ENCODE assay signal across 25 mouse cellular contexts in genomic region chr5:136073526-136073925, GRCm38 (mm10). TPM values are rescaled to one million over a fixed set of nuclear protein-coding genes. Genes with fewer than 3 reads are reported as not detected.
A peak's percentile ranks its signal among the peaks of the same experiment; 100 is the strongest.
DNase-seq lines count a peak whose midpoint lies in the region; ATAC-seq lines count a peak whose summit lies in the region.
"Had no signal": no experiment of that assay in that cellular context is flagged by ENCODE, and none has a peak within 500 bp of the region (broad histone marks: within the 10 kb centered on the region; RNA-seq: fewer than 3 reads in every experiment).

No protein-coding gene starts in this region.

- H3K4me3 ChIP-seq in embryonic facial prominence, embryonic 15.5 days (replicated peaks): no peak overlapping the region
- no peak overlapping the region for H3K4me3 ChIP-seq in embryonic facial prominence, embryonic 10.5 days
- H3K4me3 ChIP-seq: embryonic facial prominence, embryonic 13.5 days; forebrain, embryonic 13.5 days; forebrain, embryonic 15.5 days had no signal

- H3K27ac ChIP-seq in embryonic facial prominence, embryonic 15.5 days (replicated peaks): no peak overlapping the region
- no peak overlapping the region for H3K27ac ChIP-seq in embryonic facial prominence, embryonic 10.5 days (replicated peaks)
- H3K27ac ChIP-seq: embryonic facial prominence, embryonic 13.5 days; forebrain, embryonic 13.5 days; forebrain, embryonic 15.5 days had no signal

- H3K9ac ChIP-seq in embryonic facial prominence, embryonic 15.5 days: no peak overlapping the region
- H3K9ac ChIP-seq: embryonic facial prominence, embryonic 13.5 days; forebrain, embryonic 13.5 days; forebrain, embryonic 15.5 days; forebrain, postnatal 0 days had no signal

- no peaks in the 10 kb centered on the region for H3K27me3 ChIP-seq in embryonic facial prominence, embryonic 15.5 days
- H3K27me3 ChIP-seq in embryonic facial prominence, embryonic 10.5 days (replicated peaks; ENCODE audit: low read depth, poor library complexity, severe bottlenecking): no peaks in the 10 kb centered on the region
- H3K27me3 ChIP-seq: embryonic facial prominence, embryonic 13.5 days; forebrain, embryonic 13.5 days; forebrain, embryonic 15.5 days; Patski had no signal

- DNase-seq in embryonic facial prominence, embryonic 10.5 days (ENCODE audit: low spot score): no peak
- DNase-seq in A20 (ENCODE audit: low read depth, low spot score) (peak; percentile 33), ES-CJ7 (ENCODE audit: low read depth, low spot score) (peak; percentile 77), R1 (ENCODE audit: low read depth, low spot score) (peak; percentile 80)
- DNase-seq in adrenal gland, adult 18-20 months (ENCODE audit: low spot score in 2 of 2): no peak
- no peak for DNase-seq in cerebellum, adult 8-10 months
- DNase-seq in gastrocnemius, postnatal 14 days: no peak
- DNase-seq: adrenal gland, adult 2 months; adrenal gland, postnatal 10 days; adrenal gland, postnatal 25 days; cerebellum, adult 11 months; cerebellum, adult 18-20 months; cerebellum, adult 9-10 months; cerebellum, postnatal 10 days; cerebellum, postnatal 25 days; forebrain, postnatal 0 days had no signal

- H3K4me1 ChIP-seq in embryonic facial prominence, embryonic 15.5 days: peaks cover 17% of the 10 kb centered on the region
- no peaks in the 10 kb centered on the region for H3K4me1 ChIP-seq in embryonic facial prominence, embryonic 10.5 days

- no peak overlapping the region for H3K4me2 ChIP-seq in embryonic facial prominence, embryonic 15.5 days (replicated peaks)
- H3K4me2 ChIP-seq: embryonic facial prominence, embryonic 13.5 days; forebrain, embryonic 13.5 days; forebrain, embryonic 15.5 days had no signal

- H3K9me3 ChIP-seq in embryonic facial prominence, embryonic 15.5 days (replicated peaks): no peaks in the 10 kb centered on the region
- no peaks in the 10 kb centered on the region for H3K9me3 ChIP-seq in embryonic facial prominence, embryonic 10.5 days
- H3K9me3 ChIP-seq: embryonic facial prominence, embryonic 13.5 days; forebrain, embryonic 13.5 days; forebrain, embryonic 15.5 days; G1E had no signal

- H3K36me3 ChIP-seq in embryonic facial prominence, embryonic 15.5 days: no peaks in the 10 kb centered on the region
- no peaks in the 10 kb centered on the region for H3K36me3 ChIP-seq in embryonic facial prominence, embryonic 10.5 days (replicated peaks)
- H3K36me3 ChIP-seq: embryonic facial prominence, embryonic 13.5 days; forebrain, embryonic 15.5 days; G1E had no signal

- ATAC-seq in embryonic facial prominence, embryonic 15.5 days (ENCODE audit: insufficient number of reproducible peaks, low FRiP score, low TSS enrichment, low read depth): 0 out of 2 replicates have a peak, but pooled peaks have one; percentile 17
- ATAC-seq: activated CD4-positive, CD25-positive, alpha-beta regulatory T cell, adult 4 months; forebrain, embryonic 13.5 days; forebrain, embryonic 15.5 days; forebrain, postnatal 0 days; Patski had no signal

- 68% methylated on average over 11 of the region's 11 CpGs for WGBS in embryonic facial prominence, embryonic 15.5 days
- WGBS in embryonic facial prominence, embryonic 10.5 days: 67% methylated on average over 11 of the region's 11 CpGs

- intact Hi-C loops in gastrocnemius, postnatal 14 days (cut with DNase I; ENCODE audit: low total_unique reads): no loop called here

RNA-seq across cellular contexts. Expression of gene Rasa4, which starts 10.2 kb away (rescaled TPM):
- polyA plus RNA-seq in embryonic facial prominence, embryonic 15.5 days (2015; fragmentation: Nextera tagmentation; extraction: Ambion mirVana): 13.4 and 13.6 TPM in 2 replicates
- polyA plus RNA-seq in embryonic facial prominence, embryonic 10.5 days (2016; fragmentation: Nextera tagmentation; extraction: Ambion mirVana): 2.4 and 4.7 TPM in 2 replicates
- 10 to 100 TPM; 11.9 to 14.7 TPM for total RNA-seq in adrenal gland, adult 18-20 months (2021)
- total RNA-seq in gastrocnemius, postnatal 14 days (2021): 10 to 100 TPM; 14.6 to 15.3 TPM

RNA-seq across cellular contexts. Expression of gene Upk3bl, which starts 19.2 kb away (rescaled TPM):
- 41.7 and 48.4 TPM in 2 replicates for polyA plus RNA-seq in embryonic facial prominence, embryonic 15.5 days (2015; fragmentation: Nextera tagmentation; extraction: Ambion mirVana)
- 6.0 and 6.7 TPM in 2 replicates for polyA plus RNA-seq in embryonic facial prominence, embryonic 10.5 days (2016; fragmentation: Nextera tagmentation; extraction: Ambion mirVana)
- total RNA-seq in adrenal gland, adult 18-20 months (2021): not detected
- under 1 TPM in 1 of 2 experiments, not detected in 1; 0.27 TPM for total RNA-seq in gastrocnemius, postnatal 14 days (2021)
- total RNA-seq: adrenal gland, postnatal 25 days; forebrain, postnatal 0 days; G1E had no signal
- polyA plus RNA-seq: activated CD4-positive, CD25-positive, alpha-beta regulatory T cell, adult 4 months; adrenal gland, adult 2 months; forebrain, embryonic 13.5 days; forebrain, embryonic 15.5 days; forebrain, postnatal 0 days; G1E had no signal

RNA-seq across cellular contexts. Expression of gene Upk3b, which starts 35.2 kb away (rescaled TPM):
- polyA plus RNA-seq in embryonic facial prominence, embryonic 15.5 days (2015; fragmentation: Nextera tagmentation; extraction: Ambion mirVana): 4.0 and 5.4 TPM in 2 replicates
- 0.32 and 0.78 TPM in 2 replicates for polyA plus RNA-seq in embryonic facial prominence, embryonic 10.5 days (2016; fragmentation: Nextera tagmentation; extraction: Ambion mirVana)
- total RNA-seq in adrenal gland, adult 18-20 months (2021): 10 to 100 TPM in 1 of 2 experiments, 1 to 10 TPM in 1; 7.4 to 14.0 TPM
- total RNA-seq in gastrocnemius, postnatal 14 days (2021): not detected
- polyA plus RNA-seq: activated CD4-positive, CD25-positive, alpha-beta regulatory T cell, adult 4 months; cortical plate, adult 2 months; forebrain, embryonic 11.5 days; forebrain, embryonic 13.5 days; forebrain, embryonic 15.5 days; forebrain, postnatal 0 days; G1E had no signal

RNA-seq across cellular contexts. Expression of gene Polr2j, which starts 42.9 kb away (rescaled TPM):
- polyA plus RNA-seq in embryonic facial prominence, embryonic 15.5 days (2015; fragmentation: Nextera tagmentation; extraction: Ambion mirVana): 205 and 222 TPM in 2 replicates
- polyA plus RNA-seq in embryonic facial prominence, embryonic 10.5 days (2016; fragmentation: Nextera tagmentation; extraction: Ambion mirVana): 300 and 301 TPM in 2 replicates
- 10 to 100 TPM; 70.3 to 78.0 TPM for total RNA-seq in adrenal gland, adult 18-20 months (2021)
- 10 to 100 TPM; 52.9 to 66.0 TPM for total RNA-seq in gastrocnemius, postnatal 14 days (2021)

Comparison
In these comparisons a context has a peak if more than half of its experiments do, and no peak if none do; other contexts are left out.
1. DNase-seq: peak in A20 (single experiment), ES-CJ7 (single experiment) and R1 (single experiment); none in embryonic facial prominence, embryonic 10.5 days (single experiment), adrenal gland, adult 18-20 months (0 of 2), cerebellum, adult 8-10 months (single experiment) and gastrocnemius, postnatal 14 days (single experiment).
2. RNA of gene Upk3b, which starts 35.2 kb away (total RNA-seq): 7.4 to 14.0 TPM in adrenal gland, adult 18-20 months; not detected in gastrocnemius, postnatal 14 days; every median in the first group is over 4 times any median in the second.